Mouse (Mus musculus): ENCODE measurements around the gene Klkb1. TPM values are rescaled to one million over a fixed set of nuclear protein-coding genes. Genes with fewer than 3 reads are reported as not detected.
"Not testable (repeated sequence)": the region's sequence is repeated elsewhere in the genome, so short reads cannot be mapped to it uniquely, and the experiment has no call there.

Gene Klkb1
- polyA plus RNA-seq, 1 experiment: 0.12 TPM

GRCm38 (mm10) chr8:45330856-45331255 lies 36.2 kb upstream of the Klkb1 start:
- H3K4me1 ChIP-seq (ENCODE audit: control insufficient read depth, insufficient read depth, low read length): no peaks in the 10 kb centered on the region
- H3K9ac ChIP-seq (ENCODE audit: low read depth, poor library complexity, severe bottlenecking): no peak overlapping the region
- no peak overlapping the region for H3K4me3 ChIP-seq (ENCODE audit: low read depth, low read length)
- peaks cover 7% of the 10 kb centered on the region for H3K27me3 ChIP-seq (ENCODE audit: control insufficient read depth, insufficient read depth, low read length, poor library complexity, severe bottlenecking)
- 0 out of 2 replicates have a peak, but pooled peaks cover 2% of the 10 kb centered on the region for H3K9me3 ChIP-seq (replicated peaks; ENCODE audit: control insufficient read depth, insufficient read depth, low read length, poor library complexity, severe bottlenecking)
- TF ChIP-seq EP300 (IDR thresholded peaks at IDR 0.05; ENCODE audit: insufficient read depth, low read depth, low read length) (no peak), POLR2A (IDR thresholded peaks at IDR 0.05; ENCODE audit: insufficient read depth, low read length) (no peak), CTCF (IDR thresholded peaks at IDR 0.05; ENCODE audit: low read depth, low read length) (no peak)
- no peaks in the 10 kb centered on the region for H3K36me3 ChIP-seq (ENCODE audit: control insufficient read depth, insufficient read depth, low read length, poor library complexity, severe bottlenecking)
- H3K27ac ChIP-seq (ENCODE audit: insufficient read depth, low read length): no peak overlapping the region

DNA sequence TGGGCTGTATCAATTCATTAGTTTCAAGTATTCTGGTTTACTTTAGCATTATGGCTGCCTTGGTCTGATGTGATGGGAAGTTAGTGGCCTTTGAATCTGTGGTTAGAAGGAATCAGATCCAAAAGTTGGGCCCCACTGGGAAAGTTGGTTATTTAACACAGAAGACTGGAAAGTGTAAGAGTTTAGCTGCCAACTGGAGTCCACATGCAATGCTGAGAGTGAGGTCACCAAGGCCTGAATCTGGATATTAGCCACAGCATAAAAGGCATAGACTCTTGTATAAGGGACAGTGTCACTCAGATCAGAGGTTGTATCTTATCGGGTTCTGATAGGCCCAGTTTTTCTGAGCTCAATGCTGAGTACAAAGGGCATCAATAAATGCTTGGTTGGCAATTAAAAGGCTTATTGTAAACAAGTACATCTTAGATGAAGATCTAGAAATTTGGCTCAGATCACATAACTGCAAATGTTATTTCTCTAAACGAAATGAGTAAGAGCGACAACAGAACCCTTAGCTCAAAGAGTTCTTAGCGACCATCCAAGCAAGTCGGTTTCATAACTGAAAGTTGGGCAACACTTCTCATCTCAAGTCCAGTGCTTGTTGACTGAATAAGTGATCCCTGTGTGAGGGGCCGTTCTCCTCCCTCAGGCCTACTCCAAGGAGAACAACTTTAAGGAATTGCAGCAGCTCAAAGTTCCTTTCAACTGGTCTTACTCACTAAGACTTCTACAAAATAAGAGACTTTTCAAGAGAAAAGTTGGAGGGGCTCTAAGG lies 34.7 kb upstream of the Klkb1 start:
- no peak overlapping the region for H3K4me3 ChIP-seq (ENCODE audit: low read depth, low read length)
- H3K9me3 ChIP-seq (replicated peaks; ENCODE audit: control insufficient read depth, insufficient read depth, low read length, poor library complexity, severe bottlenecking): 0 out of 2 replicates have a peak, but pooled peaks cover 2% of the 10 kb centered on the region
- no peak overlapping the region for H3K27ac ChIP-seq (ENCODE audit: insufficient read depth, low read length)
- no peak for TF ChIP-seq CTCF (IDR thresholded peaks at IDR 0.05; ENCODE audit: low read depth, low read length)
- no peak for TF ChIP-seq POLR2A (IDR thresholded peaks at IDR 0.05; ENCODE audit: insufficient read depth, low read length)
- no peak for TF ChIP-seq EP300 (IDR thresholded peaks at IDR 0.05; ENCODE audit: insufficient read depth, low read depth, low read length)
- no peak overlapping the region for H3K9ac ChIP-seq (ENCODE audit: low read depth, poor library complexity, severe bottlenecking)
- no peaks in the 10 kb centered on the region for H3K36me3 ChIP-seq (ENCODE audit: control insufficient read depth, insufficient read depth, low read length, poor library complexity, severe bottlenecking)
- no peaks in the 10 kb centered on the region for H3K4me1 ChIP-seq (ENCODE audit: control insufficient read depth, insufficient read depth, low read length)
- peaks cover 7% of the 10 kb centered on the region for H3K27me3 ChIP-seq (ENCODE audit: control insufficient read depth, insufficient read depth, low read length, poor library complexity, severe bottlenecking)

GRCm38 (mm10) chr8:45327076-45327475 lies 32.4 kb upstream of the Klkb1 start:
- H3K36me3 ChIP-seq (ENCODE audit: control insufficient read depth, insufficient read depth, low read length, poor library complexity, severe bottlenecking); H3K4me1 ChIP-seq (ENCODE audit: control insufficient read depth, insufficient read depth, low read length); H3K27ac ChIP-seq (ENCODE audit: insufficient read depth, low read length); H3K27me3 ChIP-seq (ENCODE audit: control insufficient read depth, insufficient read depth, low read length, poor library complexity, severe bottlenecking); H3K4me3 ChIP-seq (ENCODE audit: low read depth, low read length); H3K9ac ChIP-seq (ENCODE audit: low read depth, poor library complexity, severe bottlenecking); H3K9me3 ChIP-seq (replicated peaks; ENCODE audit: control insufficient read depth, insufficient read depth, low read length, poor library complexity, severe bottlenecking): not testable (repeated sequence)

- H3K9ac ChIP-seq (ENCODE audit: low read depth, poor library complexity, severe bottlenecking): no peak overlapping the region
- TF ChIP-seq CTCF (IDR thresholded peaks at IDR 0.05; ENCODE audit: low read depth, low read length) (no peak), POLR2A (IDR thresholded peaks at IDR 0.05; ENCODE audit: insufficient read depth, low read length) (no peak), EP300 (IDR thresholded peaks at IDR 0.05; ENCODE audit: insufficient read depth, low read depth, low read length) (no peak)
- no peak overlapping the region for H3K4me3 ChIP-seq (ENCODE audit: low read depth, low read length)
- H3K27ac ChIP-seq (ENCODE audit: insufficient read depth, low read length): no peak overlapping the region
- H3K27me3 ChIP-seq (ENCODE audit: control insufficient read depth, insufficient read depth, low read length, poor library complexity, severe bottlenecking): no peaks in the 10 kb centered on the region; the same call in 1 of the 2 replicates
- H3K9me3 ChIP-seq (replicated peaks; ENCODE audit: control insufficient read depth, insufficient read depth, low read length, poor library complexity, severe bottlenecking): no peaks in the 10 kb centered on the region
- H3K36me3 ChIP-seq (ENCODE audit: control insufficient read depth, insufficient read depth, low read length, poor library complexity, severe bottlenecking): no peaks in the 10 kb centered on the region
- no peaks in the 10 kb centered on the region for H3K4me1 ChIP-seq (ENCODE audit: control insufficient read depth, insufficient read depth, low read length)
These were observed 29.5 kb upstream of the Klkb1 start for GRCm38 (mm10) chr8:45324151-45324550.

DNA sequence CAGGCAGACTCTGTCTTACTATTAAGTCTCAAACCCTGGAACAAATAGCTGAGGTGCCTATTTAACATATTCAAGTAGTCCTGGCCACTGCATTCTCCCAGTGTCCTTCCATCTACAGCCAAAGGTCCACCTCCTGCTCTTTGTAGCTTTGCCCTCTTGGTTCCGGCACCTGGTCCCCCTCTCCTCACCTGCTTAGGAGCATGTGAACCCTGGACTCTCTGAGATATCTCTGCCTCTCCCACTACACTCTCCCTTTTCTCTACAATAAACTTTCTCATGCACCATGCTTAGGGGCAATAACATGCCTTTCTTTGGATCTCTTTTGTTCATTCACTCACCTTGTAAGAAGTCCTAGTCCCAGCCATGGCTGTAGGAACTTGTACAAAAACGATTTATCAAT lies 26.7 kb upstream of the Klkb1 start:
- no peak for TF ChIP-seq CTCF (IDR thresholded peaks at IDR 0.05; ENCODE audit: low read depth, low read length)
- TF ChIP-seq POLR2A (IDR thresholded peaks at IDR 0.05; ENCODE audit: insufficient read depth, low read length): no peak
- TF ChIP-seq EP300 (IDR thresholded peaks at IDR 0.05; ENCODE audit: insufficient read depth, low read depth, low read length): no peak
- Histone ChIP-seq H3K4me3 (ENCODE audit: low read depth, low read length) (no peak overlapping the region), H3K36me3 (ENCODE audit: control insufficient read depth, insufficient read depth, low read length, poor library complexity, severe bottlenecking) (no peaks in the 10 kb centered on the region)

DNA sequence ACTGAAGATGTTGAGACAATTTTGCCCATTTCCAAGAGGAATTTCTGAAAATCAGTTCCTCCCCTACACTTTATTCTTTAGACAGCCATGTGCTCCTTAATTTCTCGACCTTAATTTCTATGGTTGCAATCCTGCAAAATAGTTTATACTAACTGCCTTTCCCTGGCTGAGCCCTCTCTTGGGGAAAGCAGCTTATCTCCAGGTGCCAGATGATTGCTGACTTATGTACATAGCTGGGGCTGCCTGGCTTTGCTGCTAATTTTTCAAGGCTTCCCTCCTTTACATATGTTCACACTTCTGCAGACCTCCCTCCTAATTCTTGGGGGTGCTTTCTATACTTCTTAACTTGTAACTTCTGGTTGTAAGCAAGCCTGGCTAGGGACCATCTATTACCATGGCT lies 26.3 kb upstream of the Klkb1 start:
- Histone ChIP-seq H3K27ac (ENCODE audit: insufficient read depth, low read length) (no peak overlapping the region), H3K36me3 (ENCODE audit: control insufficient read depth, insufficient read depth, low read length, poor library complexity, severe bottlenecking) (no peaks in the 10 kb centered on the region), H3K4me1 (ENCODE audit: control insufficient read depth, insufficient read depth, low read length) (no peaks in the 10 kb centered on the region), H3K9me3 (replicated peaks; ENCODE audit: control insufficient read depth, insufficient read depth, low read length, poor library complexity, severe bottlenecking) (no peaks in the 10 kb centered on the region), H3K9ac (ENCODE audit: low read depth, poor library complexity, severe bottlenecking) (no peak overlapping the region), H3K27me3 (ENCODE audit: control insufficient read depth, insufficient read depth, low read length, poor library complexity, severe bottlenecking) (no peaks in the 10 kb centered on the region; the same call in 1 of the 2 replicates), H3K4me3 (ENCODE audit: low read depth, low read length) (no peak overlapping the region)
- TF ChIP-seq CTCF (IDR thresholded peaks at IDR 0.05; ENCODE audit: low read depth, low read length) (no peak), EP300 (IDR thresholded peaks at IDR 0.05; ENCODE audit: insufficient read depth, low read depth, low read length) (no peak), POLR2A (IDR thresholded peaks at IDR 0.05; ENCODE audit: insufficient read depth, low read length) (no peak)

More for the DNA sequence above, 26.7 kb upstream of the Klkb1 start:
- no peak overlapping the region for H3K9ac ChIP-seq (ENCODE audit: low read depth, poor library complexity, severe bottlenecking)
- no peak overlapping the region for H3K27ac ChIP-seq (ENCODE audit: insufficient read depth, low read length)
- no peaks in the 10 kb centered on the region for H3K9me3 ChIP-seq (replicated peaks; ENCODE audit: control insufficient read depth, insufficient read depth, low read length, poor library complexity, severe bottlenecking)
- no peaks in the 10 kb centered on the region for H3K4me1 ChIP-seq (ENCODE audit: control insufficient read depth, insufficient read depth, low read length)
- H3K27me3 ChIP-seq (ENCODE audit: control insufficient read depth, insufficient read depth, low read length, poor library complexity, severe bottlenecking): no peaks in the 10 kb centered on the region; the same call in 1 of the 2 replicates

All from ES-Bruce4 (cell line).